Comparison of ENCODE assay signal across 8 mouse cellular contexts in genomic region chr4:133494432-133494831, GRCm38 (mm10). TPM values are rescaled to one million over a fixed set of nuclear protein-coding genes. Genes with fewer than 3 reads are reported as not detected.
DNase-seq lines count a peak whose midpoint lies in the region; ATAC-seq and TF ChIP-seq lines count a peak whose summit lies in the region.

No protein-coding gene starts in this region.

- no peak overlapping the region for H3ac ChIP-seq in myocyte (ENCODE audit: control insufficient read depth, insufficient read length)

- H3K4me1 ChIP-seq in brown adipose tissue, adult 24 weeks (ENCODE audit: control insufficient read depth, insufficient read depth, insufficient read length, low read length) = peaks cover 6% of the 10 kb centered on the region; the same call in 1 of the 2 replicates
- peaks cover 34% of the 10 kb centered on the region for H3K4me1 ChIP-seq in erythroblast, embryonic 14.5 days (ENCODE audit: control insufficient read depth)
- H3K4me1 ChIP-seq in heart, embryonic 15.5 days (replicated peaks) = peaks cover 47% of the 10 kb centered on the region
- H3K4me1 ChIP-seq in liver, embryonic 12.5 days = peaks cover 40% of the 10 kb centered on the region

- H3K79me2 ChIP-seq in myocyte (ENCODE audit: control insufficient read depth, insufficient read depth) = no peaks in the 10 kb centered on the region

- TF ChIP-seq POLR2A in myocyte (IDR thresholded peaks at IDR 0.05; ENCODE audit: insufficient read length, low read depth) = no peak

- peak overlapping the region; percentile 64; the same call in 1 of the 2 replicates for H3K27ac ChIP-seq in brown adipose tissue, adult 24 weeks (replicated peaks; ENCODE audit: low read depth, low read length)
- peak overlapping the region; percentile 39 for H3K27ac ChIP-seq in heart, embryonic 15.5 days
- H3K27ac ChIP-seq in liver, embryonic 12.5 days = no peak overlapping the region

- peak overlapping the region; percentile 58 for H3K4me3 ChIP-seq in brown adipose tissue, adult 24 weeks (ENCODE audit: insufficient read depth, low read depth, low read length)
- H3K4me3 ChIP-seq in erythroblast, embryonic 14.5 days (replicated peaks) = peak overlapping the region; percentile 35
- peak overlapping the region; percentile 41 for H3K4me3 ChIP-seq in heart, embryonic 15.5 days
- H3K4me3 ChIP-seq in liver, embryonic 12.5 days = peak overlapping the region; percentile 40
- no peak overlapping the region for H3K4me3 ChIP-seq in myocyte

- peak; percentile 50 for ATAC-seq in heart, embryonic 15.5 days (replicated peaks; ENCODE audit: insufficient number of reproducible peaks, insufficient read depth, low FRiP score, low read depth)
- peak; percentile 56 for ATAC-seq in liver, embryonic 12.5 days

- 0% methylated on average over 12 of the region's 12 CpGs for WGBS in heart, embryonic 15.5 days
- WGBS in liver, embryonic 12.5 days (ENCODE audit: insufficient replicate concordance) = 2% methylated on average over 12 of the region's 12 CpGs

- peak overlapping the region; percentile 70 for H3K4me2 ChIP-seq in heart, embryonic 15.5 days
- H3K4me2 ChIP-seq in liver, embryonic 12.5 days = peak overlapping the region; percentile 67
- peak overlapping the region; percentile 74 for H3K4me2 ChIP-seq in myocyte (ENCODE audit: low read depth)

- H3K9ac ChIP-seq in heart, embryonic 15.5 days = peak overlapping the region; percentile 42; the same call in 1 of the 2 replicates
- H3K9ac ChIP-seq in liver, embryonic 12.5 days = no peak overlapping the region

- no peaks in the 10 kb centered on the region for H3K36me3 ChIP-seq in erythroblast, embryonic 14.5 days (ENCODE audit: control insufficient read depth)
- no peaks in the 10 kb centered on the region for H3K36me3 ChIP-seq in heart, embryonic 15.5 days
- H3K36me3 ChIP-seq in liver, embryonic 12.5 days = no peaks in the 10 kb centered on the region
- H3K36me3 ChIP-seq in myocyte (ENCODE audit: control insufficient read depth, insufficient read depth) = no peaks in the 10 kb centered on the region

- DNase-seq in CD4-positive helper T cell, adult 2 months (ENCODE audit: low read depth, low spot score) = peak; percentile 87
- peak; percentile 95 for DNase-seq in kidney, postnatal 10 days
- DNase-seq in spleen, postnatal 36 days (ENCODE audit: low spot score in 2 of 2) = peak; percentile 76 to 82

- no peaks in the 10 kb centered on the region; the same call in 1 of the 2 replicates for H3K9me3 ChIP-seq in erythroblast, embryonic 14.5 days (ENCODE audit: control insufficient read depth, low read length)
- H3K9me3 ChIP-seq in heart, embryonic 15.5 days (replicated peaks) = no peaks in the 10 kb centered on the region
- H3K9me3 ChIP-seq in liver, embryonic 12.5 days (replicated peaks) = no peaks in the 10 kb centered on the region

- peaks cover 63% of the 10 kb centered on the region for H3K27me3 ChIP-seq in erythroblast, embryonic 14.5 days (ENCODE audit: control insufficient read depth)
- peaks cover 49% of the 10 kb centered on the region for H3K27me3 ChIP-seq in heart, embryonic 15.5 days
- H3K27me3 ChIP-seq in liver, embryonic 12.5 days (replicated peaks) = peaks cover 74% of the 10 kb centered on the region
- H3K27me3 ChIP-seq in myocyte (ENCODE audit: control insufficient read depth, insufficient read depth, insufficient read length) = peaks cover 24% of the 10 kb centered on the region

TF ChIP-seq in myocyte, 11 proteins besides CTCF, POLR2A, EP300 and RAD21:
- TF ChIP-seq REST (IDR thresholded peaks at IDR 0.05; ENCODE audit: insufficient read depth, insufficient read length) = no peak
- no peak for TF ChIP-seq CEBPB (IDR thresholded peaks at IDR 0.05; ENCODE audit: insufficient read depth, poor library complexity, severe bottlenecking)
- TF ChIP-seq MYOD1 (IDR thresholded peaks at IDR 0.05; ENCODE audit: control insufficient read depth in 1 of 3, insufficient read length in 2 of 3, low read depth in 2 of 3) = no peak
- TF ChIP-seq USF1 (IDR thresholded peaks at IDR 0.05; ENCODE audit: low read depth) = no peak
- TF ChIP-seq MAX (IDR thresholded peaks at IDR 0.05; ENCODE audit: low read depth) = no peak
- no peak for TF ChIP-seq E2F4 (IDR thresholded peaks at IDR 0.05; ENCODE audit: insufficient read depth)
- no peak for TF ChIP-seq TCF3 (IDR thresholded peaks at IDR 0.05; ENCODE audit: insufficient read length, low read depth)
- TF ChIP-seq TCF12 (IDR thresholded peaks at IDR 0.05; ENCODE audit: insufficient read depth, poor library complexity, severe bottlenecking) = no peak
- TF ChIP-seq SRF (IDR thresholded peaks at IDR 0.05; ENCODE audit: control insufficient read depth, insufficient read length, low read depth) = no peak
- no peak for TF ChIP-seq MYOG (IDR thresholded peaks at IDR 0.05; ENCODE audit: control insufficient read depth in 1 of 3, insufficient read depth in 1 of 3, insufficient read length in 2 of 3, low read depth in 2 of 3)
- no peak for TF ChIP-seq POLR2AphosphoS2 (IDR thresholded peaks at IDR 0.05; ENCODE audit: insufficient read length, low read depth)

RNA-seq across cellular contexts. Expression of gene Trnp1, which starts 3.9 kb away (rescaled TPM):
- 1.0 TPM in 1 of 2 replicates, not detected in the other for polyA plus RNA-seq in brown adipose tissue, adult 24 weeks (2012; ENCODE audit: insufficient read depth, insufficient read length, missing spikeins)
- not detected in 2 replicates for polyA plus RNA-seq in erythroblast, embryonic 14.5 days (2012)
- 1.3 and 1.4 TPM in 2 replicates for polyA plus RNA-seq in heart, embryonic 15.5 days (2015; fragmentation: Nextera tagmentation; extraction: Ambion mirVana)
- polyA plus RNA-seq in liver, embryonic 12.5 days (2016; fragmentation: Nextera tagmentation; extraction: Ambion mirVana) = 0.14 and 0.27 TPM in 2 replicates
- polyA plus RNA-seq in myocyte (2012; fragmentation: generic; extraction: Trizol) = 0.37 TPM

RNA-seq across cellular contexts. Expression of gene Tent5b, which starts 14.5 kb away (rescaled TPM):
- 0.44 TPM in 1 of 2 replicates, not detected in the other for polyA plus RNA-seq in brown adipose tissue, adult 24 weeks (2012; ENCODE audit: insufficient read depth, insufficient read length, missing spikeins)
- polyA plus RNA-seq in erythroblast, embryonic 14.5 days (2012) = not detected in 2 replicates
- polyA plus RNA-seq in heart, embryonic 15.5 days (2015; fragmentation: Nextera tagmentation; extraction: Ambion mirVana) = 0.83 and 1.2 TPM in 2 replicates
- polyA plus RNA-seq in liver, embryonic 12.5 days (2016; fragmentation: Nextera tagmentation; extraction: Ambion mirVana) = 0.06 TPM in 1 of 2 replicates, not detected in the other
- 3.3 TPM for polyA plus RNA-seq in myocyte (2012; fragmentation: generic; extraction: Trizol)

RNA-seq across cellular contexts. Expression of gene Kdf1, which starts 24.3 kb away (rescaled TPM):
- not detected in 2 replicates for polyA plus RNA-seq in brown adipose tissue, adult 24 weeks (2012; ENCODE audit: insufficient read depth, insufficient read length, missing spikeins)
- not detected in 2 replicates for polyA plus RNA-seq in erythroblast, embryonic 14.5 days (2012)
- polyA plus RNA-seq in heart, embryonic 15.5 days (2015; fragmentation: Nextera tagmentation; extraction: Ambion mirVana) = 0.84 and 5.0 TPM in 2 replicates
- polyA plus RNA-seq in liver, embryonic 12.5 days (2016; fragmentation: Nextera tagmentation; extraction: Ambion mirVana) = 0.26 and 0.44 TPM in 2 replicates
- 0.01 TPM for polyA plus RNA-seq in myocyte (2012; fragmentation: generic; extraction: Trizol)

RNA-seq across cellular contexts. Expression of gene Nudc, which starts 51.4 kb away (rescaled TPM):
- polyA plus RNA-seq in brown adipose tissue, adult 24 weeks (2012; ENCODE audit: insufficient read depth, insufficient read length, missing spikeins) = 75.2 and 77.0 TPM in 2 replicates
- polyA plus RNA-seq in erythroblast, embryonic 14.5 days (2012) = 24.0 and 28.9 TPM in 2 replicates
- 199 and 206 TPM in 2 replicates for polyA plus RNA-seq in heart, embryonic 15.5 days (2015; fragmentation: Nextera tagmentation; extraction: Ambion mirVana)
- polyA plus RNA-seq in liver, embryonic 12.5 days (2016; fragmentation: Nextera tagmentation; extraction: Ambion mirVana) = 285 and 299 TPM in 2 replicates
- polyA plus RNA-seq in myocyte (2012; fragmentation: generic; extraction: Trizol) = 130 TPM

RNA-seq across cellular contexts. Expression of gene Nr0b2, which starts 58.7 kb away (rescaled TPM):
- not detected in 2 replicates for polyA plus RNA-seq in brown adipose tissue, adult 24 weeks (2012; ENCODE audit: insufficient read depth, insufficient read length, missing spikeins)
- not detected in 2 replicates for polyA plus RNA-seq in erythroblast, embryonic 14.5 days (2012)
- polyA plus RNA-seq in heart, embryonic 15.5 days (2015; fragmentation: Nextera tagmentation; extraction: Ambion mirVana) = 13.4 and 16.0 TPM in 2 replicates
- 0.56 and 0.77 TPM in 2 replicates for polyA plus RNA-seq in liver, embryonic 12.5 days (2016; fragmentation: Nextera tagmentation; extraction: Ambion mirVana)
- not detected for polyA plus RNA-seq in myocyte (2012; fragmentation: generic; extraction: Trizol)
